11 mouse cellular contexts compared by ENCODE assay signal in genomic region chr4:55001386-55001785, GRCm38 (mm10). TPM values are rescaled to one million over a fixed set of nuclear protein-coding genes. Genes with fewer than 3 reads are reported as not detected.
DNase-seq lines count a peak whose midpoint lies in the region; ATAC-seq and TF ChIP-seq lines count a peak whose summit lies in the region.
"Had no signal": no experiment of that assay in that cellular context is flagged by ENCODE, and none has a peak within 500 bp of the region (broad histone marks: within the 10 kb centered on the region; RNA-seq: fewer than 3 reads in every experiment).

No protein-coding gene starts in this region.

- peak; percentile 38 for DNase-seq in adrenal gland, postnatal 10 days
- DNase-seq in adrenal gland, postnatal 4 days (ENCODE audit: low spot score in 2 of 2) = no peak
- DNase-seq in kidney, adult 9 months = peak; percentile 53
- no peak for DNase-seq in Patski (ENCODE audit: low read depth, low spot score)
- DNase-seq in heart, postnatal 0 days (ENCODE audit: low spot score) = peak; percentile 84
- no peak for DNase-seq in layer of hippocampus, adult 11-12 months (ENCODE audit: low spot score)
- no peak for DNase-seq in right cerebral cortex, postnatal 4 days
- DNase-seq: left cerebral cortex, postnatal 4 days had no signal

- CTCF ChIA-PET in Patski (lab: Charles Lee) = no interaction called here

- peaks cover 32% of the 10 kb centered on the region for H3K4me1 ChIP-seq in kidney, embryonic 16.5 days (ENCODE audit: insufficient read depth, low read length)
- peaks cover 55% of the 10 kb centered on the region for H3K4me1 ChIP-seq in heart, postnatal 0 days (ENCODE audit: control insufficient read depth, insufficient read depth)

- POLR2A ChIA-PET in Patski (lab: Charles Lee) = interaction anchor here (0.9 kb wide), 1 partner anchor 53 kb away, joined by 3 read pairs; no protein-coding TSS in a partner anchor

- H3K9ac ChIP-seq in kidney, embryonic 16.5 days (replicated peaks; ENCODE audit: low read length) = no peak overlapping the region
- H3K9ac ChIP-seq in heart, postnatal 0 days (replicated peaks; ENCODE audit: low read depth, low read length) = no peak overlapping the region
- H3K9ac ChIP-seq: hindbrain, embryonic 13.5 days had no signal

- TF ChIP-seq CTCF in Patski (IDR thresholded peaks at IDR 0.05) = no peak
- TF ChIP-seq CTCF in heart, postnatal 0 days (IDR thresholded peaks at IDR 0.05; ENCODE audit: low read depth) = no peak

- in situ Hi-C loops in Patski (cut with MboI; ENCODE audit: low pct_unique_long_range_greater_than_20kb) = no loop called here

- ATAC-seq in kidney, embryonic 16.5 days (ENCODE audit: low FRiP score, low TSS enrichment) = no peak
- peak; percentile 49 for ATAC-seq in Patski
- no peak for ATAC-seq in heart, postnatal 0 days (ENCODE audit: insufficient read depth, low read depth)

- H3K4me2 ChIP-seq in kidney, embryonic 16.5 days (replicated peaks; ENCODE audit: low read depth, low read length) = no peak overlapping the region
- no peak overlapping the region for H3K4me2 ChIP-seq in heart, postnatal 0 days (ENCODE audit: low read depth, low read length)
- H3K4me2 ChIP-seq: hindbrain, embryonic 13.5 days had no signal

- 82% methylated on average over 3 of the region's 3 CpGs for WGBS in kidney, embryonic 16.5 days
- 17% methylated on average over 3 of the region's 3 CpGs for WGBS in heart, postnatal 0 days

- no peak overlapping the region for H3K27ac ChIP-seq in kidney, embryonic 16.5 days (ENCODE audit: low read length)
- H3K27ac ChIP-seq in heart, postnatal 0 days (ENCODE audit: low read depth) = 0 out of 2 replicates have a peak overlapping the region, but pooled peaks have one; percentile 17
- H3K27ac ChIP-seq: hindbrain, embryonic 13.5 days had no signal

- H3K27me3 ChIP-seq in kidney, embryonic 16.5 days (ENCODE audit: insufficient read depth, low read length) = no peaks in the 10 kb centered on the region
- no peaks in the 10 kb centered on the region for H3K27me3 ChIP-seq in Patski
- H3K27me3 ChIP-seq in heart, postnatal 0 days (ENCODE audit: control insufficient read depth, insufficient read depth, low read length) = no peaks in the 10 kb centered on the region
- H3K27me3 ChIP-seq: hindbrain, embryonic 13.5 days had no signal

- no peak for TF ChIP-seq EP300 in heart, postnatal 0 days (IDR thresholded peaks at IDR 0.05; ENCODE audit: low read depth)

- no peak overlapping the region for H3K4me3 ChIP-seq in kidney, embryonic 16.5 days (ENCODE audit: low read length)
- no peak overlapping the region for H3K4me3 ChIP-seq in heart, postnatal 0 days (ENCODE audit: low read depth, low read length)
- H3K4me3 ChIP-seq: hindbrain, embryonic 13.5 days had no signal

- H3K9me3 ChIP-seq in kidney, embryonic 16.5 days (ENCODE audit: low read length) = no peaks in the 10 kb centered on the region
- H3K9me3 ChIP-seq in heart, postnatal 0 days (replicated peaks; ENCODE audit: control insufficient read depth, low read length) = no peaks in the 10 kb centered on the region
- H3K9me3 ChIP-seq: hindbrain, embryonic 13.5 days had no signal

- peaks cover 3% of the 10 kb centered on the region; the same call in 1 of the 2 replicates for H3K36me3 ChIP-seq in kidney, embryonic 16.5 days (ENCODE audit: insufficient read depth, low read length)
- no peaks in the 10 kb centered on the region for H3K36me3 ChIP-seq in heart, postnatal 0 days (replicated peaks; ENCODE audit: control insufficient read depth, insufficient read depth, low read length)
- H3K36me3 ChIP-seq: G1E had no signal

RNA-seq across cellular contexts. Expression of gene Zfp462, which starts 56.5 kb away (rescaled TPM):
- 10 to 100 TPM; 36.5 to 49.0 TPM for total RNA-seq in adrenal gland, postnatal 10 days (2021)
- total RNA-seq in adrenal gland, postnatal 4 days (2021) = 10 to 100 TPM; 63.1 to 67.5 TPM
- polyA plus RNA-seq in kidney, embryonic 16.5 days (2015; fragmentation: Nextera tagmentation; extraction: Ambion mirVana) = 3.4 and 3.8 TPM in 2 replicates
- 22.6 TPM for polyA plus RNA-seq in Patski (2021)
- 5.5 and 6.6 TPM in 2 replicates for total RNA-seq in heart, postnatal 0 days (2014; rRNA removed; ENCODE audit: low replicate concordance)
- 1.0 and 1.1 TPM in 2 replicates for polyA plus RNA-seq in heart, postnatal 0 days (2015; fragmentation: Nextera tagmentation; extraction: Ambion mirVana)
- polyA plus RNA-seq: G1E had no signal

Comparison
In these comparisons a context has a peak if more than half of its experiments do, and no peak if none do; other contexts are left out.
1. DNase-seq: peak in adrenal gland, postnatal 10 days (single experiment), kidney, adult 9 months (single experiment) and heart, postnatal 0 days (single experiment); none in adrenal gland, postnatal 4 days (0 of 2), Patski (single experiment), layer of hippocampus, adult 11-12 months (single experiment) and right cerebral cortex, postnatal 4 days (single experiment).